Comparison of ENCODE assay signal across 35 mouse cellular contexts in the genomic region with DNA sequence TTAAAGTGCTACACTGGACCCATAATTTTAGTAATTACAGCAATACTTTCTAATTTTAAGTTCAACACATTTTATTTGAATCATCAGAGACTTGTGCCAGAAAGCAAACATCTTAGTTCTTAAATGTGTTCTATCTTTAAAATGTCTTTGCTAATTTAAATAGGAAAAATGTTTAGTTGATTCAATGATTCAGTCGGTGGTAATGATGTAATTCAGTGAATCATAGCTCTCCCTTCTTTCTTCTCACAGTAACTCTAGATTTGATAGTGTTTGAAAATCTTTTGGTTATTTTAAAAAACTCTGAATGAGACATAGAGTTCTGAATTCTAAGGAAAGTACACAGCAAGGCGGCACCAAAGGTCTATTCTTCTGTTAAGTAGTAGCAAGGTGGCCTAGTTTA.
"Had no signal": no experiment of that assay in that cellular context is flagged by ENCODE, and none has a peak within 500 bp of the region (broad histone marks: within the 10 kb centered on the region; RNA-seq: fewer than 3 reads in every experiment).

No protein-coding gene starts in this region.

- H3K4me2 ChIP-seq: heart, embryonic 11.5 days; heart, embryonic 12.5 days; heart, embryonic 13.5 days; heart, embryonic 15.5 days; hindbrain, embryonic 12.5 days; hindbrain, embryonic 13.5 days; hindbrain, embryonic 14.5 days; hindbrain, embryonic 15.5 days; intestine, embryonic 15.5 days; kidney, embryonic 15.5 days had no signal

- H3K4me3 ChIP-seq: heart, embryonic 10.5 days; heart, embryonic 12.5 days; heart, embryonic 13.5 days; heart, embryonic 15.5 days; hindbrain, embryonic 10.5 days; hindbrain, embryonic 12.5 days; hindbrain, embryonic 13.5 days; hindbrain, embryonic 15.5 days; intestine, embryonic 15.5 days; kidney, embryonic 15.5 days; layer of hippocampus, adult 2 months had no signal

- H3K4me1 ChIP-seq: heart, embryonic 10.5 days; heart, embryonic 12.5 days; heart, embryonic 13.5 days; heart, embryonic 15.5 days; hindbrain, embryonic 10.5 days; hindbrain, embryonic 12.5 days; hindbrain, embryonic 13.5 days; hindbrain, embryonic 15.5 days; intestine, embryonic 15.5 days; kidney, embryonic 15.5 days had no signal

- ATAC-seq: hindbrain, embryonic 16.5 days; hindbrain, postnatal 0 days; inflammation-experienced regulatory T-cells, adult 6 months; intestine, embryonic 15.5 days; intestine, embryonic 16.5 days; intestine, postnatal 0 days had no signal

- H3K36me3 ChIP-seq: heart, embryonic 10.5 days; heart, embryonic 12.5 days; heart, embryonic 13.5 days; heart, embryonic 15.5 days; hindbrain, embryonic 10.5 days; hindbrain, embryonic 12.5 days; hindbrain, embryonic 13.5 days; hindbrain, embryonic 15.5 days; intestine, embryonic 15.5 days; kidney, embryonic 15.5 days had no signal

- DNase-seq: heart, postnatal 10 days; heart, postnatal 14 days; heart, postnatal 36 days; heart, postnatal 4 days; kidney, adult 11 months; kidney, adult 18-20 months; kidney, adult 2 months; kidney, adult 8-10 months; kidney, adult 9 months; kidney, postnatal 10 days; kidney, postnatal 14 days; kidney, postnatal 25 days; kidney, postnatal 36 days; kidney, postnatal 4 days; layer of hippocampus, adult 9-11 months; layer of hippocampus, postnatal 36 days had no signal

- H3K9me3 ChIP-seq: heart, embryonic 10.5 days; heart, embryonic 12.5 days; heart, embryonic 13.5 days; heart, embryonic 15.5 days; hindbrain, embryonic 10.5 days; hindbrain, embryonic 12.5 days; hindbrain, embryonic 13.5 days; hindbrain, embryonic 15.5 days; intestine, embryonic 15.5 days; kidney, embryonic 15.5 days had no signal

- H3K9ac ChIP-seq: heart, embryonic 12.5 days; heart, embryonic 13.5 days; heart, embryonic 15.5 days; hindbrain, embryonic 12.5 days; hindbrain, embryonic 13.5 days; hindbrain, embryonic 14.5 days; hindbrain, embryonic 15.5 days; intestine, embryonic 15.5 days; kidney, embryonic 15.5 days had no signal

- H3K27ac ChIP-seq: heart, embryonic 10.5 days; heart, embryonic 13.5 days; heart, embryonic 15.5 days; hindbrain, embryonic 10.5 days; hindbrain, embryonic 12.5 days; hindbrain, embryonic 13.5 days; hindbrain, embryonic 14.5 days; hindbrain, embryonic 15.5 days; hindbrain, postnatal 0 days; intestine, embryonic 15.5 days; kidney, embryonic 15.5 days; kidney, postnatal 0 days; layer of hippocampus, adult 2 months had no signal

- H3K27me3 ChIP-seq: heart, embryonic 12.5 days; heart, embryonic 13.5 days; heart, embryonic 15.5 days; hindbrain, embryonic 12.5 days; hindbrain, embryonic 13.5 days; hindbrain, embryonic 15.5 days; intestine, embryonic 15.5 days; kidney, embryonic 15.5 days had no signal
